19 mouse cellular contexts compared by ENCODE assay signal in genomic region chr3:146426489-146426888, GRCm38 (mm10). TPM values are rescaled to one million over a fixed set of nuclear protein-coding genes. Genes with fewer than 3 reads are reported as not detected.
DNase-seq lines count a peak whose midpoint lies in the region; ATAC-seq and TF ChIP-seq lines count a peak whose summit lies in the region.
"Had no signal": no experiment of that assay in that cellular context is flagged by ENCODE, and none has a peak within 500 bp of the region (broad histone marks: within the 10 kb centered on the region; RNA-seq: fewer than 3 reads in every experiment).

No protein-coding gene starts in this region.

- H3K36me3 ChIP-seq in kidney, postnatal 0 days (ENCODE audit: insufficient read depth, low read length): peaks cover 20% of the 10 kb centered on the region; the same call in 1 of the 2 replicates
- H3K36me3 ChIP-seq in forebrain, embryonic 15.5 days: peaks cover 43% of the 10 kb centered on the region
- H3K36me3 ChIP-seq in midbrain, embryonic 12.5 days: peaks cover 52% of the 10 kb centered on the region

- H3K27me3 ChIP-seq in kidney, postnatal 0 days (ENCODE audit: insufficient read depth, low read length): no peaks in the 10 kb centered on the region
- H3K27me3 ChIP-seq in forebrain, embryonic 15.5 days: no peaks in the 10 kb centered on the region
- H3K27me3 ChIP-seq in midbrain, embryonic 12.5 days: no peaks in the 10 kb centered on the region
- H3K27me3 ChIP-seq: embryonic facial prominence, embryonic 12.5 days; Patski had no signal

- WGBS in kidney, postnatal 0 days: 90% methylated on average over 8 of the region's 8 CpGs
- 64% methylated on average over 8 of the region's 8 CpGs for WGBS in forebrain, embryonic 15.5 days
- WGBS in midbrain, embryonic 12.5 days: 85% methylated on average over 8 of the region's 8 CpGs

- H3K27ac ChIP-seq in kidney, postnatal 0 days: no peak overlapping the region
- H3K27ac ChIP-seq in forebrain, embryonic 15.5 days (replicated peaks): no peak overlapping the region
- H3K27ac ChIP-seq in midbrain, embryonic 12.5 days (replicated peaks): no peak overlapping the region
- H3K27ac ChIP-seq: embryonic facial prominence, embryonic 12.5 days; heart, embryonic 10.5 days; limb, embryonic 10.5 days had no signal

- TF ChIP-seq CTCF in kidney, postnatal 0 days (IDR thresholded peaks at IDR 0.05; ENCODE audit: low read depth): no peak

- no peak overlapping the region for H3K4me3 ChIP-seq in kidney, postnatal 0 days (replicated peaks; ENCODE audit: low read depth, low read length)
- H3K4me3 ChIP-seq in forebrain, embryonic 15.5 days: no peak overlapping the region
- no peak overlapping the region for H3K4me3 ChIP-seq in midbrain, embryonic 12.5 days
- H3K4me3 ChIP-seq: embryonic facial prominence, embryonic 12.5 days; heart, embryonic 10.5 days; limb, embryonic 10.5 days had no signal

- no peak overlapping the region for H3K4me2 ChIP-seq in kidney, postnatal 0 days (ENCODE audit: low read length)
- no peak overlapping the region for H3K4me2 ChIP-seq in forebrain, embryonic 15.5 days (replicated peaks)
- H3K4me2 ChIP-seq in midbrain, embryonic 12.5 days (replicated peaks): no peak overlapping the region
- H3K4me2 ChIP-seq: embryonic facial prominence, embryonic 12.5 days; liver, embryonic 11.5 days; lung, embryonic 14.5 days had no signal

- peak; percentile 47; the same call in 1 of the 2 replicates for ATAC-seq in kidney, postnatal 0 days (replicated peaks; ENCODE audit: low FRiP score, low read depth)
- ATAC-seq in forebrain, embryonic 15.5 days (replicated peaks): peak; percentile 61; the same call in 1 of the 2 replicates
- ATAC-seq in midbrain, embryonic 12.5 days (ENCODE audit: low FRiP score, low read depth): peak; percentile 59; the same call in 1 of the 2 replicates
- ATAC-seq: inflammation-experienced regulatory T-cells, adult 6 months; Patski had no signal

- H3K4me1 ChIP-seq in kidney, postnatal 0 days (replicated peaks; ENCODE audit: insufficient read depth, low read length): peaks cover 5% of the 10 kb centered on the region; the same call in 1 of the 2 replicates
- H3K4me1 ChIP-seq in forebrain, embryonic 15.5 days: peaks cover 6% of the 10 kb centered on the region
- H3K4me1 ChIP-seq in midbrain, embryonic 12.5 days: peaks cover 9% of the 10 kb centered on the region; the same call in 1 of the 2 replicates
- H3K4me1 ChIP-seq: embryonic facial prominence, embryonic 12.5 days had no signal

- no peak for DNase-seq in kidney, postnatal 0 days (ENCODE audit: low spot score)
- DNase-seq in kidney, adult 9 months: no peak
- peak; percentile 56 for DNase-seq in ES-CJ7 (ENCODE audit: low read depth, low spot score)
- no peak for DNase-seq in thymus, postnatal 36 days
- DNase-seq in cerebellum, postnatal 10 days: no peak
- DNase-seq in adrenal gland, adult 18-20 months (ENCODE audit: low spot score in 2 of 2): no peak
- DNase-seq: B cell, adult 2 months; cerebellum, adult 2 months; heart, postnatal 10 days; lung, embryonic 14.5 days; thymus, postnatal 25 days had no signal

- no peak overlapping the region for H3K9ac ChIP-seq in kidney, postnatal 0 days (ENCODE audit: low read depth, low read length)
- no peak overlapping the region for H3K9ac ChIP-seq in forebrain, embryonic 15.5 days (replicated peaks)
- H3K9ac ChIP-seq in midbrain, embryonic 12.5 days (replicated peaks): no peak overlapping the region
- H3K9ac ChIP-seq: embryonic facial prominence, embryonic 12.5 days; lung, embryonic 14.5 days had no signal

- H3K9me3 ChIP-seq in kidney, postnatal 0 days (replicated peaks; ENCODE audit: low read length): no peaks in the 10 kb centered on the region
- H3K9me3 ChIP-seq in forebrain, embryonic 15.5 days: no peaks in the 10 kb centered on the region
- H3K9me3 ChIP-seq in midbrain, embryonic 12.5 days: no peaks in the 10 kb centered on the region
- H3K9me3 ChIP-seq: embryonic facial prominence, embryonic 12.5 days; heart, embryonic 10.5 days; limb, embryonic 10.5 days had no signal

RNA-seq across cellular contexts. Expression of gene Ssx2ip, which starts 22.0 kb away (rescaled TPM):
- polyA plus RNA-seq in kidney, postnatal 0 days (2015; fragmentation: Nextera tagmentation; extraction: Ambion mirVana): 20.0 and 20.5 TPM in 2 replicates
- polyA plus RNA-seq in forebrain, embryonic 15.5 days (2015; fragmentation: Nextera tagmentation; extraction: Ambion mirVana): 24.0 and 25.1 TPM in 2 replicates
- 23.2 and 30.0 TPM in 2 replicates for polyA plus RNA-seq in midbrain, embryonic 12.5 days (2016; fragmentation: Nextera tagmentation; extraction: Ambion mirVana)
- total RNA-seq in adrenal gland, adult 18-20 months (2021): 1 to 10 TPM; 6.4 to 6.6 TPM

RNA-seq across cellular contexts. Expression of gene Ctbs, which starts 23.1 kb away (rescaled TPM):
- 17.8 and 19.0 TPM in 2 replicates for polyA plus RNA-seq in kidney, postnatal 0 days (2015; fragmentation: Nextera tagmentation; extraction: Ambion mirVana)
- polyA plus RNA-seq in forebrain, embryonic 15.5 days (2015; fragmentation: Nextera tagmentation; extraction: Ambion mirVana): 4.0 TPM in 2 replicates
- polyA plus RNA-seq in midbrain, embryonic 12.5 days (2016; fragmentation: Nextera tagmentation; extraction: Ambion mirVana): 5.6 and 5.7 TPM in 2 replicates
- 1 to 10 TPM; 5.3 to 8.2 TPM for total RNA-seq in adrenal gland, adult 18-20 months (2021)
